Mouse (Mus musculus): ENCODE results near the gene Olfr686. TPM values are rescaled to one million over a fixed set of nuclear protein-coding genes. Genes with fewer than 3 reads are reported as not detected.

The Olfr686 gene
- polyA plus RNA-seq, 1 experiment from 2014 or later, result not detected

Other genes with a start within 250 kb of the Olfr686 start
- not detected in 2 replicates for gene Olfr670, start 244.9 kb downstream of the Olfr686 start, polyA plus RNA-seq (2015; fragmentation: Nextera tagmentation; extraction: Ambion mirVana)
- not detected in 2 replicates for gene Olfr671, start 228.4 kb downstream of the Olfr686 start, polyA plus RNA-seq (2015; fragmentation: Nextera tagmentation; extraction: Ambion mirVana)
- gene Olfr672, start 205.5 kb downstream of the Olfr686 start, polyA plus RNA-seq (2015; fragmentation: Nextera tagmentation; extraction: Ambion mirVana), result not detected in 2 replicates
- gene Olfr675, start 179.0 kb downstream of the Olfr686 start, polyA plus RNA-seq (2015; fragmentation: Nextera tagmentation; extraction: Ambion mirVana), result not detected in 2 replicates
- not detected in 2 replicates for gene Olfr676, start 174.8 kb downstream of the Olfr686 start, polyA plus RNA-seq (2015; fragmentation: Nextera tagmentation; extraction: Ambion mirVana)
- not detected in 2 replicates for gene Olfr677, start 156.1 kb downstream of the Olfr686 start, polyA plus RNA-seq (2015; fragmentation: Nextera tagmentation; extraction: Ambion mirVana)
- gene Olfr678, start 143.0 kb downstream of the Olfr686 start, polyA plus RNA-seq (2015; fragmentation: Nextera tagmentation; extraction: Ambion mirVana), result not detected in 2 replicates
- gene Olfr679, start 126.3 kb downstream of the Olfr686 start, polyA plus RNA-seq (2015; fragmentation: Nextera tagmentation; extraction: Ambion mirVana), result not detected in 2 replicates
- gene Olfr680-ps1, start 114.7 kb downstream of the Olfr686 start, polyA plus RNA-seq (2015; fragmentation: Nextera tagmentation; extraction: Ambion mirVana), result not detected in 2 replicates
- gene Olfr681, start 90.6 kb downstream of the Olfr686 start, polyA plus RNA-seq (2015; fragmentation: Nextera tagmentation; extraction: Ambion mirVana), result not detected in 2 replicates
- gene Olfr683, start 60.5 kb downstream of the Olfr686 start, polyA plus RNA-seq (2015; fragmentation: Nextera tagmentation; extraction: Ambion mirVana), result not detected in 2 replicates
- gene Olfr684, start 43.8 kb downstream of the Olfr686 start, polyA plus RNA-seq (2015; fragmentation: Nextera tagmentation; extraction: Ambion mirVana), result not detected in 2 replicates
- gene Olfr685, start 21.5 kb downstream of the Olfr686 start, polyA plus RNA-seq (2015; fragmentation: Nextera tagmentation; extraction: Ambion mirVana), result not detected in 2 replicates
- gene Olfr688, start 80.6 kb upstream of the Olfr686 start, polyA plus RNA-seq (2015; fragmentation: Nextera tagmentation; extraction: Ambion mirVana), result not detected in 2 replicates
- gene Olfr689, start 103.7 kb upstream of the Olfr686 start, polyA plus RNA-seq (2015; fragmentation: Nextera tagmentation; extraction: Ambion mirVana), result not detected in 2 replicates
- gene Olfr690, start 126.6 kb upstream of the Olfr686 start, polyA plus RNA-seq (2015; fragmentation: Nextera tagmentation; extraction: Ambion mirVana), result not detected in 2 replicates
- gene Olfr691, start 134.8 kb upstream of the Olfr686 start, polyA plus RNA-seq (2015; fragmentation: Nextera tagmentation; extraction: Ambion mirVana), result not detected in 2 replicates
- not detected in 2 replicates for gene Olfr692, start 160.7 kb upstream of the Olfr686 start, polyA plus RNA-seq (2015; fragmentation: Nextera tagmentation; extraction: Ambion mirVana)
- not detected in 2 replicates for gene Gm5901, start 167.6 kb upstream of the Olfr686 start, polyA plus RNA-seq (2015; fragmentation: Nextera tagmentation; extraction: Ambion mirVana)
- gene Fam160a2, start 192.6 kb upstream of the Olfr686 start, polyA plus RNA-seq (2015; fragmentation: Nextera tagmentation; extraction: Ambion mirVana), result 39.1 and 47.4 TPM in 2 replicates
- 0.08 TPM in 1 of 2 replicates, not detected in the other for gene Cnga4, start 197.1 kb upstream of the Olfr686 start, polyA plus RNA-seq (2015; fragmentation: Nextera tagmentation; extraction: Ambion mirVana)
- gene Cckbr, start 218.2 kb upstream of the Olfr686 start, polyA plus RNA-seq (2015; fragmentation: Nextera tagmentation; extraction: Ambion mirVana), result 0.58 and 0.62 TPM in 2 replicates